Mouse (Mus musculus) lung, postnatal 0 days (tissue): ENCODE results near the gene Vgll4.

Source experiments
- CTCF ChIP-seq: IDR thresholded peaks from 2 replicates; pipeline ENCODE4 v1.5.1; 2016; ENCODE audit warnings: antibody characterized with exemption, mild to moderate bottlenecking
- EP300 ChIP-seq: IDR thresholded peaks from 2 replicates; pipeline ENCODE4 v1.6.1; 2016; ENCODE audit warnings: antibody characterized with exemption, mild to moderate bottlenecking, control low read depth

DNA sequence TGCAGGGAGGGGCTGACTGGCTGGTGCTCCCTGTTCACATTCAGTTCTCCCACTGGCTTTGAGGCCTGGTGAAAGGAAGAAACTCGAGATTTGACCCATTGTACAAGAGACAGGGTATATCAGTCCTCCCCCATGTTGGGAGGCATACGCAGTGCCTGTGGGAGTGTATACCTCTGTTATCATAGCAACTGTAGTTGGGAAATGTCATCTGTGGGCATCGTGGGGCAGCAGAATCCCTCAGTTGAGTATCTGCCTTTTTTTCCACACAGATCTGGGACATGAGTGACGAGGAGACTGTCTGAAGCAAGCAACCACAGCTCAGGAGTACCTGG lies 111.1 kb downstream of the Vgll4 start:
- TF ChIP-seq CTCF (no peak), EP300 (no peak)
